Mouse (Mus musculus) left cerebral cortex, postnatal 14 days (tissue): ENCODE data around the gene Peli1. TPM values are rescaled to one million over a fixed set of nuclear protein-coding genes. Genes with fewer than 3 reads are reported as not detected.

Source experiments
- DNase-seq, 2 experiments: peaks; one replicate each; pipeline ENCODE4 v3.0.0; 2021 to 2022; ENCODE audit warnings: low spot score in 2 of 2, mixed read lengths in 1 of 2
- intact Hi-C: fragments of 180-260 bp; cut with DNase I; formaldehyde crosslinking; loops from one replicate; pipeline ENCODE4 v1.15.1; 2025
- total RNA-seq, 2 experiments: library from RNA; stranded (reverse); gene quantifications; 2 replicates each; pipeline ENCODE4 v1.2.3; 2021

Gene Peli1
- total RNA-seq, 2 experiments from 2014 or later, result 46.7 to 47.0 TPM

GRCm38 (mm10) chr11:21091428-21092405 is 626 bp downstream of the Peli1 start:
- intact Hi-C loops, result loop anchor here (5.0 kb wide), 2 partner anchors 86 to 174 kb away; no protein-coding TSS in a partner anchor

DNA sequence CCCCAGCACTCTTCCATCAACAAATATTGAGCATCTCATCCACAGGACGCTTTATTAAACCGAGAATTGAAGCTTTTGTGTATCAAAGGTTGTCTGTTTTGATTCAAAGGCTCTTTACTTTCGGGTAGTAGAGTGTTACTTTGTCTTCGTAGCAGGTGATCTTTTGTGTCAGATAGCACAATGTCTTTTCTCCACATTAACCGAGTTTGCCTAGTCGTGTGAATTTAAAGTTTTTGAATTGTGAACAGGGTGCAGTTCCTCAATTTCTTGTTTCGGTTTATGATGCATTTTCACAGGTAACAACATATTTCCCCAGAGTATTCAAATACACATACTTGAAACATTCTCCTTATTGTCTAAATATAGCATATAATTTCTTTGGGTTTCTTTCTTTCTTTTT is 1.5 kb downstream of the Peli1 start:
- intact Hi-C loops, result loop anchor here (5.0 kb wide), 2 partner anchors 85 to 175 kb away; no protein-coding TSS in a partner anchor
- no peak for DNase-seq

More at GRCm38 (mm10) chr11:21091428-21092405, 626 bp downstream of the Peli1 start:
- peak; percentile 35 to 67 for DNase-seq

- no peak for DNase-seq
- intact Hi-C loops, result loop anchor here (5.0 kb wide), 2 partner anchors 84 to 176 kb away; no protein-coding TSS in a partner anchor
Measured at GRCm38 (mm10) chr11:21093081-21093815, 2.2 kb downstream of the Peli1 start.

DNA sequence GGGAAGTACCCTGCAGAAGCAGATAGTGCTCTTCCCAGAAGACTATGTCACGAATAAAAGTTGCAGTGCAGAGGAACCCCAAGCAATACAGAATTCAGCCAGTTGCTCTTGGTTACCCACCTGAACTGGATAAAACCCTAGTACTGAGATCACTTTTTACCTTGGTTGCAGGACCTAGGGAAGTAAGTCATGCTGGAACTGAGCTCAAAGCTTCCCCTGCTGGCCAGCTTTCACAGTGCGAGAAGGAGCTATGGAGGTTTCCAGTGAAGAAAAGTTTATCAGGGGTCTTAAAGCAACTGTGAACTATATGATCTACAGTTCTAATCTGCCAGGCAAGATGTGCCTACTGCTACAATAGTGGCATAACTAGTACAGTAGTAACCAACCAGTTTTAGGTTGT is 5.5 kb downstream of the Peli1 start:
- intact Hi-C loops, result no loop called here
- no peak for DNase-seq

DNA sequence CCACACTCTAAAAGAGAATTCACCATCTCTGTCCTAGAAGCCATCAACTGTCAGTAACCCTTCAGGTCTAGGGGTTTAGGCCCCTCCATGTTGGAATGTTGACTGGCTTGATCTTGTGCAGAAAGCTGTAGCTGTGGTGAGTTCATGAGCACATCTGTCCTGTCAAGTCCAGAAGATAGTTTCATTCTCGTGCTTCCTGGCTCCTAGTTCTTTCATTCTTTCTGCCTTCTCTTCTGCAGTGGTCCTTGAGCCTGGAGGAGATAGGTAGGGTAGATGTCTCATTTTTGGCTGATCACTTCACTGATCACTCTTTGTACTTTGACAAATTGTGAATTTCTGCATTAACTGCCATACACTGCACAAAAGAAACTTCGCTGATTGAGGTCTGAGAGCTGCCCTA is 7.4 kb downstream of the Peli1 start:
- intact Hi-C loops, result no loop called here

DNA sequence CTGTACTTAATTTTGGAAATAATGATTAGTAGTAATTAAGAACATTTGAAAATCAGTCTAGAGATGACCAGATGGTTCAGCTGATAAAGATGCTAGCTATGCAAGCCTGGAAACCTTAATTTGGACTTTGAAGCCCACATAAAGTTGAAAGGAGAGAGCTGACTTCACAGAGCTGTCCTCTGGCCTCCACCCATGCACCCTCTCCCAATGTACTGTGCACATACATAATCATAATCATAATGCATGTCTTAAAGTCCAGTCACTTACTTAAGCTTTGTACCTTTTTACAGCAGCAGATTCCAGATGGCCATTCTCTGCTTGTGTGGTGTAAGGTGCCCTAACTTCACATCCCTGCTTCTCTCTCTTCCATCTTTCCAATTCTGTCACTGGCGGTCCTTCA is 9.6 kb downstream of the Peli1 start:
- intact Hi-C loops, result no loop called here
- no peak for DNase-seq

More for the DNA sequence above, 7.4 kb downstream of the Peli1 start:
- DNase-seq, result no peak

DNA sequence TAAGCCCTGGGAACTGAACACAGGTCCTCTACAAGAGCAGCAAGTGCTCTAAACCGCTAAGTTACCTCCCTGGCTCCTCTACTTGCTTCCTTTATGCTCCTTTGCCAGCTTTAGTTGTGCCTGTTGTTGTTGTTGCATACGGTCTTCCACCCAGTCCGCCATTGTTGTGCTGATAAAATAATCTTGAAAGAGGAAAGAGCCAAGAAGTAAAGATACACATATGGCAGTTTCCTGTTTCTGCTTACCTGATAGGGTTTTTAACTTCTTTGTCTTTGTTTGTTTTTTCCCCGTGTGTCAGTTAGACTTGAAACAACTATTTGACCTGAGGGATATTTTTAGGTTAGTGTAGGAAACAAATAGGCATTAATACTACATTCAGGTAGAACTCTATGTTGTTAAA is 10.2 kb downstream of the Peli1 start:
- intact Hi-C loops, result no loop called here

DNA sequence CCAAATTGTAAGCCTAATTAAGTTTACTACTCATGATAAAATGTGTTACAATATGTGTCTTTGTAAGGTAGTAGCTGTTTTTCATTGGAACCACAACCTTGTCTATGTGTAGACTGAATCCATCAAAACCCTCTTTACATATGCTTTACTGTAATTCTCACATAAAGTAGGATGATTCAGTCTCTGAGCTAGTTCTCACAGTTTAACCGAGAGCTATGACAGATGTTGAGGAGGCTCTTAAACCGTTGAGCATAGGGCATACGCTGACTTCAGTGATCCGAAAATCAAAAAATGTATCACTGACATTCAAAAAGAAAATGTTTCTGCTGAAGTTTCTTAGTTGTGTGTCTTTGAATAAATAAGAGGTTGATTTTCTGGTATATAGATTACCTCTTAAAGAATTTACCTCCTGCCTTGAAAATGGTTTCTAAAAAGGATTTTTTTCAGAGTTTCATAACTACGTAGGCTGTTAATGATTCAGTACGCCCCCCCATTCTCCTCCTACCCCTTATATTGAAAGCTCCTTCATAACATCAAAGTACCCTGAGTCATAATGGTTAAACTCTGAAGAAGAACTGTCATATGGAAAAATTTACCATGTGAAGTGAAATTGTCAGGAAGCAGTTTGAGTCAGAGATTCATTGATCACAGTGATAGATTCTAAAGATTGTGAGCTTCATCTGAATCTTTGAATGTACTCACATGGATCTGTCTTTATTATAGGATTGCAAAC is 11.3 kb downstream of the Peli1 start:
- intact Hi-C loops, result no loop called here
- peak in 1 of 2 experiments; percentile 28 for DNase-seq

More for the DNA sequence above, 10.2 kb downstream of the Peli1 start:
- no peak for DNase-seq

GRCm38 (mm10) chr11:21103186-21103585 is 12.1 kb downstream of the Peli1 start:
- intact Hi-C loops, result no loop called here
- DNase-seq, result no peak

GRCm38 (mm10) chr11:21105393-21105792 is 14.3 kb downstream of the Peli1 start:
- intact Hi-C loops, result no loop called here

DNA sequence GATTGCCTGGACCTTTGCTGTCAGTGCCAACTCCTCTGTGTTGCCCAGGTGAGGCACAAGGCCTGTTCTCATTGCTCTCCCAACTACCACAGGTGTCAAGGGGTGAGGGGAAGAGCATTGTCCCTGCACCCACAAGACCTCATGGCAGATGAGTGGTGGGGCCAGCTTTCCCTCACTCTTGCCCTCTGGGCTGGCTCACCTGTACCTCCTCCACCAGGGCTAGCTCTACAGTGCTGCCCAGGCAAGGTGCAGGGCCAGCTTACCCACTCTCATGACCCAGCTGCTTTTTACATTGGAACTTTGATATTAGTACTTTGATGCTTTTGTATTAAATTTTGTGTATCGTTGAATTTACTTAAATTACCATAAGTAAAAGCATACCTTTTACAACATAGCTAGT is 16.0 kb downstream of the Peli1 start:
- intact Hi-C loops, result no loop called here
- no peak for DNase-seq

More at GRCm38 (mm10) chr11:21105393-21105792, 14.3 kb downstream of the Peli1 start:
- no peak for DNase-seq

DNA sequence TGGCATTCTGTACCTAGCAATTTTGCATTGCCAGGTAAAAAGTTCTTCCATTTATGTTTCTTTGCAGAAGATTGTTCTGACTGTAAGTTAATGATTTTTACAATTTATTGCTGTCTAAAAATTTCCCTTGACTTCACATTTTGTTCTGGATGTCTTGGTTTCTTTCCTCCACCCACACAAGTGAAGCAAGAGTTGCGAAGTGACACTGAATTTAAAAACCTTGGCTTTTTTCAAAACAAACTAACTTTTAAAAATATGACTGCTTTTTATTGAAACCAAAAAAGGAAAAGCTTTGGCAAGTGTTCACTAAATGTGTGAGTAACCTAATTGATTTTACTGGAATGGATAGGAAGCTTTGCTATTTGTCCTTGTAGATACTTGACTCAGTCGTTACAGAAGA is 18.2 kb downstream of the Peli1 start:
- intact Hi-C loops, result no loop called here
- DNase-seq, result peak in 1 of 2 experiments; percentile 53

DNA sequence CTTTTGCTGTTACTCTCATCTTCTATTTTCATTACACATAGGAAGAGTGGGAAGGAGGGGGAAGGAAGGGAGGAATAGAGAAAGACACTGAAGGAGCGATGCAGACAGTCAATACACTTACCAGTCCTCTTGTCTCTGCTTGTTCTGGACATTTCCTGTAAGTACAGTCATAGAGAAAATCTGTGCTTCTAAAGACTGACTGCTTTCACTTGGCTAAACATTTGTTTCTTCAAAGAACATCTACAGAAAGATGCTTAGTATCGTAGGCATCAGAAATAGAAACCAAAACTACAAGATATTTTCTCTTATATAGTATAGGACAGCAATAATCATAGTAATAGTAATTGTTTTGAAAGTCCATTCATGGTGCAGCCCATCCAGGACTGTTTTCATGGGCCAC is 23.4 kb downstream of the Peli1 start:
- intact Hi-C loops, result no loop called here
- DNase-seq, result no peak

- no peak for DNase-seq
- intact Hi-C loops, result no loop called here
Measured at GRCm38 (mm10) chr11:21115804-21116203, 24.7 kb downstream of the Peli1 start.

DNA sequence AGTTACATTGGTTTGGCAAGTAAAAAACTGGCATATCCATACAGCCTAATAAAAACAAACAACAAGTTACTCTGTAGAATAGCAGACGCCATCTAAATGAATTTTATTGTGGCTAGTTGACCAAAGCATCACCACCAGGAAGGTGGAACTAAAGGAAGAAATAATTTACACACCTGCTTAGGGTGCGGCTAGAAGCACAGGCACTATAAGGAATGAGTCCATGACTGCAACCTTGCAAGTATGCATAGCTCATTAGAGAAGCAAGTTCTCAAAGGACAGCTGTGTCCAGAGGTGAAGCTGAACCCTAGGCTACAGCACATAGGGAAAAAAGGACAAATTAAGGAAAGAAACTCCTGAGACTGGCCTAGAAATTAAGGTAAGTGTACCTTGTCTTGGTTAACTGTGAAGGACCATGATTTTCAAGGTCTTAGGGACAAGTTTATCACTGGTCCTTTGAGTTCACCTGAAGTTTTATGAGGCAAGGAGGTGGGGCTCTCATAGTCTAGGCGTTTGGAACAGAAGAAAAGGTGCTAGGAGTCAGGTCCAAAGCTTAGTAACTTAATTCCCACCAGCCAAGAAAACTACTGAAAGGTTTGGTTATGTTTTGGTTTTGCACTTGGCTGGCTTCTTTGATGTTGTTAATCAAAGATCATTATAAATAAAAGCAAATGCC is 25.7 kb downstream of the Peli1 start:
- DNase-seq, result no peak
- intact Hi-C loops, result no loop called here

GRCm38 (mm10) chr11:21121737-21122136 is 30.6 kb downstream of the Peli1 start:
- DNase-seq, result no peak
- intact Hi-C loops, result no loop called here

DNA sequence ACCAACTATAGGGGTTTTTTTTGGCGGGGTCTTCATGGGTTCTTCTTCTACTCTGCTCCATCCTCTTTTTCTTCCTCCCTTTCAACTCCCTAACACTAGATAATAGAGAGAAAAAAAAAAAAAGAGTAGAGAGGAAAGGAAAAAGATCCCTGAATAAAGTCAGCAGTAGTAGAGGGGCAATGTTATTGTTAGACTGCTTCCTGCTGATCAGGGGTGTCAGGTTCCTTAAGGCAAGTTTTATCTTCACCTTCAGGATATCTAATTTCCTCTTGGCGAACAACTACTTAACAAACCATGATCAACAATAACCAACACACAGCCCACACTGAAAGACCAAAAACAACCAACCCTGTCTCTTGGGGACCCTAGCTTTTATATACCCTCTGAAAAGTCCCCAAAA is 31.3 kb downstream of the Peli1 start:
- DNase-seq, result no peak
- intact Hi-C loops, result no loop called here

- intact Hi-C loops, result no loop called here
- DNase-seq, result no peak
Measured at GRCm38 (mm10) chr11:21131692-21132091, 40.6 kb downstream of the Peli1 start.

DNA sequence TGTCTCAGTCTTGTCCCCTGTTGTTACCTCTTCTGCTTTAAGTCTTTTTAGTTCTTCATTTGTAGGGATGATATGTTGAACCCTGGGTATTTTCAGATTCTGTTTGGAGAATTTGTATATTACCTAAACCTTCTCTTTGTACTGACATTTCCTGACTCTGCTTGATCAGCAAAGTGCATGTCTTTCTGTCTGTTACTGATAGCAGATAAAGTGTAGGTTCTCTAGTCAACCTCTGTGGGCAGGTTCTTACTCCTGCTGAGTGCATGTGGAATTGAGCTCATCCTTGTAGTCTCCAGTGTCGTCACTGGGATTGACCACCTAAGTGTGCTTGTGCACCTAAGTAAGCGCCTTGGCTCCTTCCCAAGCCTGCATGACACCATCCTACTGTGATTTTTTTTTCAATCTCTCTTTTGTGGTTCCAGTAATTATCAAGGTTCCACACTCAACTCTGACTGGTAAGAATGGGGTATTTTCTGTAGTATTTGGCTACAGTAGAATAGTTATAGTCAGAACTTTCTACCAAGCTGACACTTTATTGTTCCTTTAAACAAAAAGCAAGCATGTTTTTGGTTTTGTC is 43.9 kb downstream of the Peli1 start:
- intact Hi-C loops, result no loop called here
- no peak for DNase-seq
